Mouse (Mus musculus): Measurements from ENCODE around the gene Aasdh.
A peak's percentile ranks its signal among the peaks of the same experiment; 100 is the strongest.

Gene Aasdh

GRCm38 (mm10) chr5:76905405-76906154, at the start of gene Aasdh:
Aasdh (minus strand) TSS chr5:76905514.
- peak; percentile 97 for DNase-seq (ENCODE audit: low read depth, low spot score)

GRCm38 (mm10) chr5:76954271-76954900, 49.1 kb upstream of the Aasdh start:
- DNase-seq (ENCODE audit: low read depth, low spot score) = no peak

GRCm38 (mm10) chr5:76953794-76954193, 48.5 kb upstream of the Aasdh start:
- DNase-seq (ENCODE audit: low read depth, low spot score) = no peak

DNA sequence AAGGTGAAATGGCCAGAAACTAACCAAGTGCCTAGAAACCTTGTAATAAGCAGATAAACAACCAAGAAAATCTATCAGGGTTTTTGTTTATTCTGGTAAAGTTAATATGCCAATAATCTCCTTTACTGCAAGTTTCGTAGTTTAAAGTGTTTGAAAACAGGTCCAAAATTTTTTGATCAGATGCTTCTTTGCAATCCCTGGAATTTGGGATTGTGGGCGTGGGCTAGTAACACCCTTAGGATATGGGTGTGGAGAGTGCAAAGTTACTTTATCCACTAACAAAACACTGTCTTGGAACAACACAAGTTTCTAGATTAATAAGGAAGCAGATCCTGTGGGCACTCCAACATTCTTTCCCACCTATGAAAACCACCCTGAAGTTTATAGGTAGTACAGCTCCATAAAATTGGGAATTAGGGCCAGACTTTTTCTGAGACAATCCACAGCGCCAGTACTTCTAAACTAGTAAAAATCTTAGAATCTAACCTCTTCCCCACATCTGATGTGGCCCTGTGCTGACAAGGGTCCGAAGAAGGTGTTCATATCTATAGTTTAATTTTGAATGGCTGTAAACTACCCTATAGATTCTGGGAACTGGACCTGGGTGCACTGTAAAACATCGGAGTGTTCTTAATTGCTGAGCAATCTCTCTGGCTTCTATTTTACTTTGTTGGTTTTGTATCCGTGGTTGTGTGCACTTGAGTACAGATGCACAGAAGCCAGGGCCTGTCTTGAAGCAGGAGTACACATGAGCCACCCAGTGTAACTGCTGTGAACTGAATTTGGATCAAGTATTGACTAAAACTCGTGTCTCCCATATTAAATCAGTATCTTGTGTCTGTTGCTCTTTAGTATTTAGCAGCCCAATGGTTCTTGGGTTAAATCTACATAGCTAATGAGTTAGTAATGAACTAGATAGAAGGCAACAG, 47.1 kb upstream of the Aasdh start:
- no peak for DNase-seq (ENCODE audit: low read depth, low spot score)

- DNase-seq (ENCODE audit: low read depth, low spot score) = peak; percentile 97
These were observed 46.1 kb upstream of the Aasdh start, which contains the start of the genes Paics and Ppat for GRCm38 (mm10) chr5:76951106-76952027. Paics (plus strand) TSS chr5:76951307. Ppat (minus strand) TSS chr5:76951578.

DNA sequence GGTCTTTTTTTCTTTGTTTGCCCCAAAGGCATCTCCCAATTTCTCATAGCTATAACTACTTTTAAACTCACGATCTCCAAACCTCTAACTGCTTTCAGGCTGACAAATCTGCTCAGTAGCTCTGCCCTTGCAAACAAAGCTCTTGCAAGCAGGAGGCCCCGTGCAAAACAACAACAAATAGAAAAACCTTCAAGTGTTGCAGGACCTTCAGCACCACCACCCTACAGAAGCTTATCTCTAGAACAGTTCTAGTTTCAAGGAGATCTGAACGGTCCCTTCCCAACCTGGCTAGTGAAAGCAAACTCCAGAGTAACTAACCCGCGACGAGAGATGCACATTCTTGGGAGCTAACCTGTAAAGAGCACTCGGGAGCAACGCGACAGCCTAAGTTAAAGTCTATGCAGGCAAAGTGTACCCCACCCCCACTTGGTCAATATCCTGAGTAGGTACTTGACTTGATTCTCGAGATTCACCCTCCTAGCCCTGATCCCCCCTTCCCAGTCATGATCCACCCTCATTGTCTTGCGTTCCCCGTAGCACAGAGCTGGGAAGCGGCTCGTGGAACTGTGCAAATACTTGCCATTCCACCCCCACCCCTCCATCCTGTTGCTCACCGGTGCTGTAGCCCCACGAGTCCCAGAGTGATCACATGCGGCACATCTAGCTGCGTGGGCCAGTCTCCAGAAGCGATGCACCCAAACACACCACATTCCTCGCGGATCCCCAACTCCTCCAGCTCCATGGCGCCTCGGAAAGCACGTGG, 45.2 kb upstream of the Aasdh start:
- peak; percentile 26 for DNase-seq (ENCODE audit: low read depth, low spot score)

DNA sequence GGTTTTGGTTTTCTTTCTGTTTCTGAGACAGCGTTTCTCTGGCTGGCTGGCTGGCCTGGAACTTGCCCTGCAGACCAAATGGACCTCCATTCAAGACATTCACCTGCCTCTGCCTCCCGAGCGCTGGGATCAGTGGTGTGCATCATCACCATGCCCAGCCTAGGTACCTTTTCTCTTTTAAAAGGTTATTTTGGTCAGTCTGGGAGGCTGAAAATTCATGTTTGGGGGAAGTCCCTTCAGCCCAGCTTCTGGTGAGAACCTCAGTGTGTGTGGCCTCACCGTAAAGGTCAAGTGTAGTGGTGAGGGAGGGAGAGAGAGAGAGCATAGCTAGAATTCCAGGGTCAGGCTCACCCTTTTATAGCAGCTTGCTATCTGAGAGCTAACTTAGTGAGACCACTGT, 42.4 kb upstream of the Aasdh start:
- DNase-seq (ENCODE audit: low read depth, low spot score) = no peak

- DNase-seq (ENCODE audit: low read depth, low spot score) = no peak
These were observed 41.8 kb upstream of the Aasdh start for GRCm38 (mm10) chr5:76947142-76947541.

- no peak for DNase-seq (ENCODE audit: low read depth, low spot score)
These were observed 40.3 kb upstream of the Aasdh start for GRCm38 (mm10) chr5:76945678-76946033.

- DNase-seq (ENCODE audit: low read depth, low spot score) = no peak
These were observed 39.8 kb upstream of the Aasdh start for GRCm38 (mm10) chr5:76944965-76945677.

- DNase-seq (ENCODE audit: low read depth, low spot score) = no peak
These were observed 37.2 kb upstream of the Aasdh start for GRCm38 (mm10) chr5:76942505-76942904.

DNA sequence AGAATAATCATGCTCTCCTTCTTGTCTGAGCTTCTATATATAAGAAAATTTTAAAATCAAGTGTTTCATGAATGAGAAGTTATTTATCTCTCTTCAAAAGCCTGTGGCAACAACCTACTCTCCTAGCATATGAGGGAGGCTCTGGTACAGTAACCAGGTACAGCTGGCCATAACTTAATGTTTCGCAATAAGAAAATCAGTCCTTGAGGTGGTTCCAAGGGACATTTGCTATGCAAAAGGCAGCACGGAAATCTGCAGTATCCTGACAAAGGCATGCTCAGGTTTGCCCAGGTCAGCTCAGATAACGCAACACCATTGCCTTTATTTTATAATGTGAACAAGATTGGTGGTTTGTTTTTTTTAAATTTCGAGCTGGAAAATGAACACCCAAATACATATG, 36.7 kb upstream of the Aasdh start:
- DNase-seq (ENCODE audit: low read depth, low spot score) = no peak

DNA sequence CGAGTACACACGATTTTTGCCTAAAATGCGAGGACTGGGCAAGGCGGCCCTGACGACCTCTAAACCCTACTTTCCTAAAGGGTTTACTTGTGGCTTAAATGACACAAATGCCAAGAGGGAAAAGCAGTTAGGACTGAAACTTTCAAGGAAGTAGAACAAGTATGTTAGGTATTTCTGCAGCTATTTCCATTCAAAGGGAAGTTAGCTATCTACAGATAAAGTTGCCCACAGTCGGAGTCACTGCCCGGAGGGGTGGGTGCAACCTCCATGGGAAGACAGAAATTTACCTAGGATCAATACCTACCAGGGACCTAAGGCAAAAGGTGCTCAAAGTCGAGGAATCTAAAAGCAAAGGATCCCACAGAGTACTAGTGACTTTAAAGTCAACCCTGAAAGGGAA, 34.4 kb upstream of the Aasdh start:
- no peak for DNase-seq (ENCODE audit: low read depth, low spot score)

DNA sequence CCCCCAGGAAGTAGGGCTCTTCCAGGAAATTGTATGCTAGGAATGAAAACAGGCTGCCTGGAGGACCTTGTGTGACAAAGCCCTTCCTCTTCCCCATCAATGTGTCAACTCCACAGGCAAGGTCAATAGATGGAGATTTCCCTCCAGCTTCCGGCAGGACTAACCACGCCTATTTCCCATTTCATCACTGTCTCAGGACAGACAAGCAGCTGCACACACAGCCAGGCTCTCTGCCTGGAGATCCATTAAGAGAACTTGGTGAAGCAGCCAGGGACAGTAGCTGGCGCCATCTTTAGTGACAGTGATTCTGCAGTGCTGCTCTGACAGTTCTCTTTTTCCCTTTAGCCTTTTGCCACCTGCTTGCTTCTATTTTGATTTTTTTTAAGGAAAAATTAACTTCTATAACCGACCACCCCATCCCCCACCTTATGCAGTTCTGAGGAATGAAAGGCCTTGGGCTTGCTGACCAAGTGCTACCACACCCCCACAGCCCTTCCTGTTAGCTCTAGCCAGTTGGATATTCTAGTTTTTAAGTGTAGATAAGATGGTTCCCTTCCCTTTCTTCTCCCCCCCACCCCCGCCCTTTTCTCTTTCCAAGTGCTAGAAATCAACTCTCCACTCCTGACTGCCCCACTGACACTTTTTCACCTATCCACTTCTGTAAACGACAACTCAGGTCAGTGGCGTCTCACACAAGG, 24.0 kb upstream of the Aasdh start:
- DNase-seq (ENCODE audit: low read depth, low spot score) = no peak

GRCm38 (mm10) chr5:76928124-76928832, 23.0 kb upstream of the Aasdh start:
- DNase-seq (ENCODE audit: low read depth, low spot score) = no peak

GRCm38 (mm10) chr5:76924296-76924695, 19.0 kb upstream of the Aasdh start:
- no peak for DNase-seq (ENCODE audit: low read depth, low spot score)

- DNase-seq (ENCODE audit: low read depth, low spot score) = no peak
These were observed 18.1 kb upstream of the Aasdh start for GRCm38 (mm10) chr5:76923428-76923827.

GRCm38 (mm10) chr5:76922833-76923232, 17.5 kb upstream of the Aasdh start:
- DNase-seq (ENCODE audit: low read depth, low spot score) = no peak

Data from embryo, embryonic 11.5 days (tissue).